Mouse (Mus musculus) bone marrow macrophage, adult 2 months (primary cell): ENCODE data around the gene Arl5c.

ENCODE experiments used
- CTCF ChIP-seq: IDR thresholded peaks from 2 replicates; pipeline ENCODE4 v1.5.1; 2012; ENCODE audit warnings: low read depth, mild to moderate bottlenecking, low read length, moderate library complexity
- POLR2A ChIP-seq: IDR thresholded peaks from 2 replicates; pipeline ENCODE4 v1.6.1; 2012; ENCODE audit warnings: mild to moderate bottlenecking, low read depth, low read length, borderline replicate concordance

- no peak for TF ChIP-seq CTCF
- TF ChIP-seq POLR2A = no peak
These were observed 40.7 kb downstream of the Arl5c start for GRCm38 (mm10) chr11:97955146-97955902.
